Mouse (Mus musculus): ENCODE measurements around the gene M1ap.

- TF ChIP-seq CTCF (IDR thresholded peaks at IDR 0.05), result peak; percentile 53
- TF ChIP-seq POLR2A (IDR thresholded peaks at IDR 0.05; ENCODE audit: insufficient read depth, low read depth, low read length), result no peak
These were observed 108.2 kb downstream of the M1ap start, which contains the start of gene Htra2 for GRCm38 (mm10) chr6:83054871-83055431.
